Mouse (Mus musculus): ENCODE measurements at regions not wholly inside any gene's neighbourhood (a gene's known extent, or its start where the extent isn't known, plus 50 kb on each side); places are given as distances from the start of the nearest gene placed in this dataset.

GRCm38 (mm10) chr4:94439159-94439836 is 117.0 kb upstream of the Gm10306 start:
- WGBS = 83% methylated on average over 6 of the region's 6 CpGs
- Histone ChIP-seq H3K4me3 (ENCODE audit: low read depth, low read length) (no peak overlapping the region), H3K9me3 (ENCODE audit: control insufficient read depth, low read length) (no peaks in the 10 kb centered on the region), H3K27ac (ENCODE audit: low read depth, low read length) (no peak overlapping the region), H3K4me2 (ENCODE audit: low read depth) (no peak overlapping the region), H3K9ac (ENCODE audit: low read length) (no peak overlapping the region), H3K4me1 (ENCODE audit: control insufficient read depth, insufficient read depth, low read length) (no peaks in the 10 kb centered on the region), H3K27me3 (ENCODE audit: control insufficient read depth, insufficient read depth, low read length) (no peaks in the 10 kb centered on the region), H3K36me3 (ENCODE audit: control insufficient read depth, insufficient read depth, low read length) (no peaks in the 10 kb centered on the region)
- ATAC-seq (ENCODE audit: insufficient read depth, low FRiP score, low TSS enrichment) (no peak), DNase-seq (ENCODE audit: low spot score) (no peak)

DNA sequence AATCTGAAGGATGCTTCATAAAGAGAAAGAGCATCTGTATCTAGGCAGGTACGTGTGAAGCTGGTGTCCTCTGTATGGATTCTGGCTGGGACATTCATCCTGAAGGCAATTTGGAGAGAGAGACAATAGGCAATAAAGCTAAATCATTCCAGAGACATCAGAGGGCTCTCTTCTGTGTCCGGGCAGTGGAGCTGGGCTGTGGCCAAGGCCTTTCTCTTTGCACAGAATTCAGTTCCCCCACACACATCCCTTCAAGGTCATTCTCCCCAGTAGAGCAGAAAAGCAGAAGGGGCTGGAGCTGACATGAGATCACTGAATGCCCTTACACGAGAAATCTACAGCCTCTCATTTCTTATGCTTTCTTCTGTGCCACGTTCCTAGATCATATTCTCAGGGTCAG is 109.7 kb upstream of the Gm10306 start:
- no peaks in the 10 kb centered on the region for H3K9me3 ChIP-seq (ENCODE audit: control insufficient read depth, low read length)
- no peak overlapping the region for H3K27ac ChIP-seq (ENCODE audit: low read depth, low read length)
- H3K4me1 ChIP-seq (ENCODE audit: control insufficient read depth, insufficient read depth, low read length) = no peaks in the 10 kb centered on the region
- no peaks in the 10 kb centered on the region for H3K36me3 ChIP-seq (ENCODE audit: control insufficient read depth, insufficient read depth, low read length)
- H3K4me2 ChIP-seq (ENCODE audit: low read depth) = no peak overlapping the region
- H3K9ac ChIP-seq (ENCODE audit: low read length) = no peak overlapping the region
- ATAC-seq (ENCODE audit: insufficient read depth, low FRiP score, low TSS enrichment) (no peak), DNase-seq (ENCODE audit: low spot score) (no peak)
- no peaks in the 10 kb centered on the region for H3K27me3 ChIP-seq (ENCODE audit: control insufficient read depth, insufficient read depth, low read length)
- WGBS = 42% methylated on average over 4 of the region's 4 CpGs
- no peak overlapping the region for H3K4me3 ChIP-seq (ENCODE audit: low read depth, low read length)
